Mouse (Mus musculus) forebrain, postnatal 0 days (tissue): ENCODE measurements around the gene Macrod1. TPM values are rescaled to one million over a fixed set of nuclear protein-coding genes. Genes with fewer than 3 reads are reported as not detected.

Experiments
- ATAC-seq: fragments of 200-750 bp; cut with Nextera tagmentation; 2 replicates; pipeline ENCODE4 v1.8.0; 2017; ENCODE audit warnings: mild to moderate bottlenecking, moderate library complexity
- DNase-seq: peaks from one replicate; pipeline ENCODE4 v3.0.0-alpha.2; 2015
- H3K27ac ChIP-seq: fragments of 300-500 bp; sonication (generic); 2 replicates; pipeline ENCODE4 v1.5.1; 2014; ENCODE audit warnings: low read depth, mild to moderate bottlenecking, antibody characterized with exemption, low read length, moderate library complexity, mixed read lengths
- H3K27me3 ChIP-seq: fragments of 300-500 bp; sonication (generic); 2 replicates; pipeline ENCODE4 v1.6.1; 2014; ENCODE audit warnings: mild to moderate bottlenecking, low read length, mixed read lengths; ENCODE audit not compliant: insufficient read depth
- H3K36me3 ChIP-seq: fragments of 300-500 bp; sonication (generic); 2 replicates; pipeline ENCODE4 v1.6.1; 2014; ENCODE audit warnings: mild to moderate bottlenecking, moderate library complexity; ENCODE audit not compliant: insufficient read depth
- H3K4me1 ChIP-seq: fragments of 300-500 bp; sonication (generic); 2 replicates; pipeline ENCODE4 v1.6.1; 2014; ENCODE audit warnings: antibody characterized with exemption; ENCODE audit not compliant: insufficient read depth
- H3K4me2 ChIP-seq: fragments of 300-500 bp; sonication (generic); 2 replicates; pipeline ENCODE4 v1.6.1; 2014; ENCODE audit warnings: low read depth, mild to moderate bottlenecking, moderate library complexity
- H3K4me3 ChIP-seq: fragments of 300-500 bp; sonication (generic); 2 replicates; pipeline ENCODE4 v1.5.1; 2014; ENCODE audit warnings: low read depth, low read length, mixed read lengths
- H3K9ac ChIP-seq: fragments of 300-500 bp; sonication (generic); 2 replicates; pipeline ENCODE4 v1.6.1; 2014; ENCODE audit warnings: mild to moderate bottlenecking
- H3K9me3 ChIP-seq: fragments of 300-500 bp; sonication (generic); 2 replicates; pipeline ENCODE4 v1.6.1; 2016; ENCODE audit warnings: low read length
- CTCF ChIP-seq: sonication (generic); IDR thresholded peaks from 2 replicates; pipeline ENCODE4 v1.5.1; 2016; ENCODE audit warnings: antibody characterized with exemption, control low read depth, low read depth
- WGBS: fragments of 180-500 bp; shearing (Covaris S2); extraction: QIAGEN DNeasy Blood & Tissue Kit; methylation state at CpG from one replicate; pipeline ENCODE4 v1.1.7; 2014; 5-methylcytosine and 5-hydroxymethylcytosine counted together
- polyA plus RNA-seq: library from polyadenylated mRNA; unstranded; fragments of >200 nt; fragmentation: Nextera tagmentation; extraction: Ambion mirVana; gene quantifications from 2 replicates; pipeline ENCODE4 v1.2.1, GENCODE M21; 2015
- total RNA-seq: library from RNA; depleted of rRNA; stranded (reverse); fragments of >200 nt; gene quantifications from 2 replicates; pipeline ENCODE4 v1.2.3, GENCODE M21; 2014

Macrod1 gene
- total and polyA plus RNA-seq, 2 experiments from 2014 or later = 8.0 to 8.1 TPM

GRCm38 (mm10) chr19:7091448-7092050 is 34.9 kb downstream of the Macrod1 start:
- ATAC-seq (0 out of 2 replicates have a peak, but pooled peaks have one; percentile 5), DNase-seq (no peak)

GRCm38 (mm10) chr19:7092756-7093155 is 36.1 kb downstream of the Macrod1 start:
- no peak overlapping the region for H3K27ac ChIP-seq

More at GRCm38 (mm10) chr19:7091448-7092050, 34.9 kb downstream of the Macrod1 start:
- Histone ChIP-seq H3K27me3 (no peaks in the 10 kb centered on the region), H3K9ac (no peak overlapping the region), H3K4me2 (no peak overlapping the region), H3K4me3 (no peak overlapping the region), H3K27ac (peak overlapping the region; percentile 74), H3K4me1 (peaks cover 31% of the 10 kb centered on the region), H3K9me3 (no peaks in the 10 kb centered on the region), H3K36me3 (0 out of 2 replicates have a peak, but pooled peaks cover 5% of the 10 kb centered on the region)
- WGBS = 25% methylated on average over 10 of the region's 10 CpGs
- no peak for TF ChIP-seq CTCF

GRCm38 (mm10) chr19:7099620-7100155 is 43.1 kb downstream of the Macrod1 start:
- DNase-seq (no peak), ATAC-seq (no peak)
- Histone ChIP-seq H3K4me1 (peaks cover 8% of the 10 kb centered on the region), H3K27me3 (no peaks in the 10 kb centered on the region), H3K4me2 (no peak overlapping the region), H3K9me3 (no peaks in the 10 kb centered on the region), H3K27ac (no peak overlapping the region), H3K4me3 (no peak overlapping the region), H3K36me3 (peaks cover 6% of the 10 kb centered on the region; the same call in 1 of the 2 replicates), H3K9ac (no peak overlapping the region)
- WGBS = 78% methylated on average over 3 of the region's 3 CpGs
- TF ChIP-seq CTCF = no peak

More at GRCm38 (mm10) chr19:7092756-7093155, 36.1 kb downstream of the Macrod1 start:
- H3K4me2 ChIP-seq = no peak overlapping the region
- peaks cover 31% of the 10 kb centered on the region for H3K4me1 ChIP-seq
- 0 out of 2 replicates have a peak, but pooled peaks cover 6% of the 10 kb centered on the region for H3K36me3 ChIP-seq
- H3K27me3 ChIP-seq = no peaks in the 10 kb centered on the region
- ATAC-seq (no peak), DNase-seq (no peak)
- H3K9me3 ChIP-seq = no peaks in the 10 kb centered on the region
- WGBS = 69% methylated on average over 5 of the region's 5 CpGs
- no peak for TF ChIP-seq CTCF
- H3K9ac ChIP-seq = no peak overlapping the region
- H3K4me3 ChIP-seq = no peak overlapping the region

GRCm38 (mm10) chr19:7102039-7102438 is 45.4 kb downstream of the Macrod1 start:
- ATAC-seq (no peak), DNase-seq (no peak)
- H3K27me3 ChIP-seq = no peaks in the 10 kb centered on the region
- H3K9ac ChIP-seq = no peak overlapping the region
- TF ChIP-seq CTCF = no peak
- peaks cover 8% of the 10 kb centered on the region for H3K4me1 ChIP-seq
- no peak overlapping the region for H3K4me3 ChIP-seq
- H3K36me3 ChIP-seq = no peaks in the 10 kb centered on the region; the same call in 1 of the 2 replicates
- H3K27ac ChIP-seq = no peak overlapping the region
- 38% methylated on average over 10 of the region's 10 CpGs for WGBS
- H3K4me2 ChIP-seq = no peak overlapping the region
- H3K9me3 ChIP-seq = no peaks in the 10 kb centered on the region

- H3K36me3 ChIP-seq = no peaks in the 10 kb centered on the region; the same call in 1 of the 2 replicates
- H3K4me1 ChIP-seq = peaks cover 8% of the 10 kb centered on the region
- DNase-seq = no peak
- H3K9me3 ChIP-seq = no peaks in the 10 kb centered on the region
- 53% methylated on average over 4 of the region's 4 CpGs for WGBS
- H3K27me3 ChIP-seq = no peaks in the 10 kb centered on the region
- no peak overlapping the region for H3K9ac ChIP-seq
- no peak overlapping the region for H3K4me3 ChIP-seq
- TF ChIP-seq CTCF = no peak
- H3K27ac ChIP-seq = no peak overlapping the region
- no peak overlapping the region for H3K4me2 ChIP-seq
- no peak for ATAC-seq
Measured at GRCm38 (mm10) chr19:7103349-7103992, 46.9 kb downstream of the Macrod1 start.

- H3K9ac ChIP-seq = 0 out of 2 replicates have a peak overlapping the region, but pooled peaks have one; percentile 14
- peaks cover 8% of the 10 kb centered on the region for H3K4me1 ChIP-seq
- ATAC-seq (no peak; the same call in 1 of the 2 replicates), DNase-seq (no peak)
- no peak overlapping the region for H3K4me3 ChIP-seq
- 34% methylated on average over 19 of the region's 19 CpGs for WGBS
- no peaks in the 10 kb centered on the region for H3K9me3 ChIP-seq
- no peak overlapping the region for H3K4me2 ChIP-seq
- no peak overlapping the region for H3K27ac ChIP-seq
- no peaks in the 10 kb centered on the region for H3K36me3 ChIP-seq
- peak; percentile 35 for TF ChIP-seq CTCF
- no peaks in the 10 kb centered on the region for H3K27me3 ChIP-seq
Measured at GRCm38 (mm10) chr19:7103993-7104401, 47.4 kb downstream of the Macrod1 start.

GRCm38 (mm10) chr19:7105544-7105943 is 48.9 kb downstream of the Macrod1 start, which contains the start of gene Flrt1:
Flrt1 (minus strand) TSS chr19:7105729.
- Histone ChIP-seq H3K9ac (no peak within 1 kb of the TSS), H3K36me3 (no peaks in the 10 kb centered on the region), H3K9me3 (no peaks in the 10 kb centered on the region), H3K27ac (no peak within 1 kb of the TSS), H3K4me1 (peaks cover 8% of the 10 kb centered on the region), H3K4me3 (no peak within 1 kb of the TSS), H3K4me2 (no peak within 1 kb of the TSS), H3K27me3 (no peaks in the 10 kb centered on the region)
- DNase-seq = no peak
- ATAC-seq = no peak
- 37% methylated on average over 9 of the region's 9 CpGs for WGBS
- no peak for TF ChIP-seq CTCF
